In genomic region chr13:113031792-113032571, GRCm38 (mm10) we compare ENCODE assay signal across 9 mouse cellular contexts. TPM values are rescaled to one million over a fixed set of nuclear protein-coding genes. Genes with fewer than 3 reads are reported as not detected.
DNase-seq lines count a peak whose midpoint lies in the region; ATAC-seq and TF ChIP-seq lines count a peak whose summit lies in the region.
"Had no signal": no experiment of that assay in that cellular context is flagged by ENCODE, and none has a peak within 500 bp of the region (broad histone marks: within the 10 kb centered on the region; RNA-seq: fewer than 3 reads in every experiment).

No protein-coding gene starts in this region.

- H3K27me3 ChIP-seq in forebrain, embryonic 12.5 days: peaks cover 56% of the 10 kb centered on the region
- H3K27me3 ChIP-seq in midbrain, embryonic 13.5 days: peaks cover 43% of the 10 kb centered on the region
- H3K27me3 ChIP-seq in testis, adult 2 months (ENCODE audit: control insufficient read depth, insufficient read depth, low read length): no peaks in the 10 kb centered on the region

- peak overlapping the region; percentile 87 for H3K4me2 ChIP-seq in forebrain, embryonic 12.5 days
- H3K4me2 ChIP-seq in midbrain, embryonic 13.5 days (replicated peaks): peak overlapping the region; percentile 78

- H3K4me3 ChIP-seq in layer of hippocampus, adult 2 months: peak overlapping the region; percentile 64
- H3K4me3 ChIP-seq in forebrain, embryonic 12.5 days (replicated peaks): peak overlapping the region; percentile 51
- peak overlapping the region; percentile 64 for H3K4me3 ChIP-seq in left cerebral cortex, adult 2 months
- H3K4me3 ChIP-seq in midbrain, embryonic 13.5 days (replicated peaks): peak overlapping the region; percentile 60
- peak overlapping the region; percentile 93 for H3K4me3 ChIP-seq in testis, adult 2 months (ENCODE audit: control insufficient read depth, low read depth, low read length)

- WGBS in forebrain, embryonic 12.5 days: under 1% methylated on average over 40 of the region's 40 CpGs
- WGBS in midbrain, embryonic 13.5 days: under 1% methylated on average over 40 of the region's 40 CpGs

- peaks cover 25% of the 10 kb centered on the region for H3K4me1 ChIP-seq in forebrain, embryonic 12.5 days
- H3K4me1 ChIP-seq in midbrain, embryonic 13.5 days (replicated peaks): peaks cover 32% of the 10 kb centered on the region
- peaks cover 11% of the 10 kb centered on the region for H3K4me1 ChIP-seq in testis, adult 2 months (ENCODE audit: control insufficient read depth, insufficient read depth, low read length)

- no peak for TF ChIP-seq CTCF in layer of hippocampus, adult 2 months (conservative IDR thresholded peaks at IDR 0.05)
- no peak for TF ChIP-seq CTCF in left cerebral cortex, adult 2 months (IDR thresholded peaks at IDR 0.05)
- no peak for TF ChIP-seq CTCF in testis, adult 2 months (IDR thresholded peaks at IDR 0.05; ENCODE audit: control insufficient read depth, insufficient read depth, insufficient replicate concordance, low read depth, low read length)

- H3K27ac ChIP-seq in layer of hippocampus, adult 2 months: peak overlapping the region; percentile 81
- H3K27ac ChIP-seq in forebrain, embryonic 12.5 days: peak overlapping the region; percentile 38; the same call in 1 of the 2 replicates
- no peak overlapping the region for H3K27ac ChIP-seq in left cerebral cortex, adult 2 months
- peak overlapping the region; percentile 82 for H3K27ac ChIP-seq in midbrain, embryonic 13.5 days
- peak overlapping the region; percentile 99 for H3K27ac ChIP-seq in testis, adult 2 months (ENCODE audit: control insufficient read depth, insufficient read depth, low read depth, low read length)

- no peaks in the 10 kb centered on the region for H3K36me3 ChIP-seq in forebrain, embryonic 12.5 days (replicated peaks)
- no peaks in the 10 kb centered on the region for H3K36me3 ChIP-seq in midbrain, embryonic 13.5 days
- no peaks in the 10 kb centered on the region; the same call in 1 of the 2 replicates for H3K36me3 ChIP-seq in testis, adult 2 months (ENCODE audit: control insufficient read depth, insufficient read depth, low read length)

- intact Hi-C loops in left cerebral cortex, adult 2 months (cut with DNase I): no loop called here

- peak overlapping the region; percentile 60 for H3K9ac ChIP-seq in forebrain, embryonic 12.5 days
- H3K9ac ChIP-seq in midbrain, embryonic 13.5 days (replicated peaks): peak overlapping the region; percentile 71

- no peaks in the 10 kb centered on the region for H3K9me3 ChIP-seq in forebrain, embryonic 12.5 days
- H3K9me3 ChIP-seq in midbrain, embryonic 13.5 days: no peaks in the 10 kb centered on the region

- peak in 1 of 2 experiments; percentile 23 for DNase-seq in layer of hippocampus, adult 2 months (ENCODE audit: low spot score in 2 of 2)
- DNase-seq in layer of hippocampus, adult 9-10 months (ENCODE audit: low spot score): no peak
- peak; percentile 55 for DNase-seq in brain, adult 2 months (ENCODE audit: low read depth, low spot score)
- DNase-seq in left cerebral cortex, adult 2 months (ENCODE audit: extremely low spot score in 1 of 2, low spot score in 2 of 2): peak; percentile 32
- no peak for DNase-seq in spleen, postnatal 4 days (ENCODE audit: low spot score in 2 of 2)

- ATAC-seq in forebrain, embryonic 12.5 days (ENCODE audit: low FRiP score): peak; percentile 74
- peak; percentile 80 for ATAC-seq in midbrain, embryonic 13.5 days

- TF ChIP-seq POLR2A in testis, adult 2 months (IDR thresholded peaks at IDR 0.05; ENCODE audit: control insufficient read depth, low read depth, low read length): peak; percentile 55; the same call in 1 of the 2 replicates

RNA-seq across cellular contexts. Expression of gene Cdc20b, which starts 2.9 kb away (rescaled TPM):
- under 1 TPM in 1 of 2 experiments, not detected in 1; 0.37 TPM for total RNA-seq in layer of hippocampus, adult 2 months (2021)
- 0.97 and 1.3 TPM in 2 replicates for polyA plus RNA-seq in forebrain, embryonic 12.5 days (2016; fragmentation: Nextera tagmentation; extraction: Ambion mirVana)
- under 1 TPM in 1 of 2 experiments, not detected in 1; 0.29 TPM for total RNA-seq in left cerebral cortex, adult 2 months (2021)
- 0.35 and 0.50 TPM in 2 replicates for polyA plus RNA-seq in midbrain, embryonic 13.5 days (2015; fragmentation: Nextera tagmentation; extraction: Ambion mirVana)
- 7.5 and 15.4 TPM in 2 replicates for polyA plus RNA-seq in testis, adult 2 months (2012; rRNA removed)
- total RNA-seq: common myeloid progenitor, adult 5-6 weeks had no signal

RNA-seq across cellular contexts. Expression of gene Gpx8, which starts 14.2 kb away (rescaled TPM):
- total RNA-seq in layer of hippocampus, adult 2 months (2021): 1 to 10 TPM; 7.4 to 9.2 TPM
- 77.0 and 81.2 TPM in 2 replicates for polyA plus RNA-seq in forebrain, embryonic 12.5 days (2016; fragmentation: Nextera tagmentation; extraction: Ambion mirVana)
- total RNA-seq in left cerebral cortex, adult 2 months (2021): 1 to 10 TPM; 8.1 to 8.5 TPM
- 65.2 and 68.5 TPM in 2 replicates for polyA plus RNA-seq in midbrain, embryonic 13.5 days (2015; fragmentation: Nextera tagmentation; extraction: Ambion mirVana)
- 0.69 and 0.87 TPM in 2 replicates for polyA plus RNA-seq in testis, adult 2 months (2012; rRNA removed)

RNA-seq across cellular contexts. Expression of gene Mcidas, which starts 38.3 kb away (rescaled TPM):
- total RNA-seq in layer of hippocampus, adult 2 months (2021): under 1 TPM; 0.25 to 0.74 TPM
- polyA plus RNA-seq in forebrain, embryonic 12.5 days (2016; fragmentation: Nextera tagmentation; extraction: Ambion mirVana): 2.2 and 3.6 TPM in 2 replicates
- total RNA-seq in left cerebral cortex, adult 2 months (2021): under 1 TPM; 0.36 to 0.37 TPM
- 0.35 and 0.89 TPM in 2 replicates for polyA plus RNA-seq in midbrain, embryonic 13.5 days (2015; fragmentation: Nextera tagmentation; extraction: Ambion mirVana)
- polyA plus RNA-seq in testis, adult 2 months (2012; rRNA removed): 0.12 TPM in 1 of 2 replicates, not detected in the other
- total RNA-seq: common myeloid progenitor, adult 5-6 weeks had no signal

RNA-seq across cellular contexts. Expression of gene Ccno, which starts 44.4 kb away (rescaled TPM):
- 1 to 10 TPM; 6.3 to 7.4 TPM for total RNA-seq in layer of hippocampus, adult 2 months (2021)
- polyA plus RNA-seq in forebrain, embryonic 12.5 days (2016; fragmentation: Nextera tagmentation; extraction: Ambion mirVana): 4.4 and 7.2 TPM in 2 replicates
- total RNA-seq in left cerebral cortex, adult 2 months (2021): 1 to 10 TPM; 1.5 to 2.0 TPM
- 0.66 and 2.4 TPM in 2 replicates for polyA plus RNA-seq in midbrain, embryonic 13.5 days (2015; fragmentation: Nextera tagmentation; extraction: Ambion mirVana)
- 6.2 and 7.8 TPM in 2 replicates for polyA plus RNA-seq in testis, adult 2 months (2012; rRNA removed)
- total RNA-seq: common myeloid progenitor, adult 5-6 weeks had no signal

Comparison
In these comparisons a context has a peak if more than half of its experiments do, and no peak if none do; other contexts are left out.
1. DNase-seq: peak in brain, adult 2 months (single experiment) and left cerebral cortex, adult 2 months (2 of 2); none in layer of hippocampus, adult 9-10 months (single experiment) and spleen, postnatal 4 days (0 of 2).
2. RNA of gene Gpx8, which starts 14.2 kb away (polyA plus RNA-seq): 77.0 to 81.2 TPM in forebrain, embryonic 12.5 days and 65.2 to 68.5 TPM in midbrain, embryonic 13.5 days; 0.69 to 0.87 TPM in testis, adult 2 months; every median in the first group is over 10 times any median in the second.
3. Peak in every context shown above with its lines, with median percentiles within 50 percentile points of each other: H3K4me3 ChIP-seq.